Mouse (Mus musculus) intestine, postnatal 0 days (tissue): ENCODE measurements around the gene Aldh3a2. TPM values are rescaled to one million over a fixed set of nuclear protein-coding genes. Genes with fewer than 3 reads are reported as not detected.
A peak's percentile ranks its signal among the peaks of the same experiment; 100 is the strongest.
"Not testable (repeated sequence)": the region's sequence is repeated elsewhere in the genome, so short reads cannot be mapped to it uniquely, and the experiment has no call there.

Experiments
- ATAC-seq: fragments of 200-750 bp; cut with Nextera tagmentation; 2 replicates; pipeline ENCODE4 v1.8.0; 2017; ENCODE audit warnings: mild to moderate bottlenecking, moderate TSS enrichment, moderate library complexity
- H3K27ac ChIP-seq: fragments of 300-500 bp; sonication (generic); 2 replicates; pipeline ENCODE4 v1.5.1; 2014; ENCODE audit warnings: mild to moderate bottlenecking, low read depth, low read length, moderate library complexity
- H3K27me3 ChIP-seq: fragments of 300-500 bp; sonication (generic); replicated peaks from 2 replicates; pipeline ENCODE4 v1.6.1; 2014; ENCODE audit warnings: low read length, mixed read lengths; ENCODE audit not compliant: control insufficient read depth, insufficient read depth
- H3K36me3 ChIP-seq: fragments of 300-500 bp; sonication (generic); 2 replicates; pipeline ENCODE4 v1.6.1; 2014; ENCODE audit warnings: mild to moderate bottlenecking, moderate library complexity; ENCODE audit not compliant: control insufficient read depth, insufficient read depth
- H3K4me1 ChIP-seq: fragments of 300-500 bp; sonication (generic); replicated peaks from 2 replicates; pipeline ENCODE4 v1.6.1; 2014; ENCODE audit warnings: antibody characterized with exemption, low read length, mixed read lengths; ENCODE audit not compliant: control insufficient read depth, insufficient read depth
- H3K4me2 ChIP-seq: fragments of 300-500 bp; sonication (generic); replicated peaks from 2 replicates; pipeline ENCODE4 v1.6.1; 2014; ENCODE audit warnings: low read depth, mild to moderate bottlenecking, moderate library complexity
- H3K4me3 ChIP-seq: fragments of 300-500 bp; sonication (generic); 2 replicates; pipeline ENCODE4 v1.5.1; 2014; ENCODE audit warnings: low read depth, low read length
- H3K9ac ChIP-seq: fragments of 300-500 bp; sonication (generic); 2 replicates; pipeline ENCODE4 v1.6.1; 2014; ENCODE audit warnings: mild to moderate bottlenecking, low read depth, low read length
- H3K9me3 ChIP-seq: fragments of 300-500 bp; sonication (generic); 2 replicates; pipeline ENCODE4 v1.6.1; 2016; ENCODE audit warnings: mixed run types; ENCODE audit not compliant: control insufficient read depth
- CTCF ChIP-seq: sonication (generic); IDR thresholded peaks from 2 replicates; pipeline ENCODE4 v1.5.1; 2016; ENCODE audit warnings: low read depth, mild to moderate bottlenecking, control low read depth, antibody characterized with exemption, moderate library complexity
- WGBS: fragments of 180-500 bp; shearing (Covaris S2); extraction: QIAGEN DNeasy Blood & Tissue Kit; methylation state at CpG from one replicate; pipeline ENCODE4 v1.1.7; 2014; 5-methylcytosine and 5-hydroxymethylcytosine counted together
- polyA plus RNA-seq: library from polyadenylated mRNA; unstranded; fragments of >200 nt; fragmentation: Nextera tagmentation; extraction: Ambion mirVana; gene quantifications from 2 replicates; pipeline ENCODE4 v1.2.1, GENCODE M21; 2015

Gene Aldh3a2
- polyA plus RNA-seq, 1 experiment from 2014 or later: 63.1 TPM

DNA sequence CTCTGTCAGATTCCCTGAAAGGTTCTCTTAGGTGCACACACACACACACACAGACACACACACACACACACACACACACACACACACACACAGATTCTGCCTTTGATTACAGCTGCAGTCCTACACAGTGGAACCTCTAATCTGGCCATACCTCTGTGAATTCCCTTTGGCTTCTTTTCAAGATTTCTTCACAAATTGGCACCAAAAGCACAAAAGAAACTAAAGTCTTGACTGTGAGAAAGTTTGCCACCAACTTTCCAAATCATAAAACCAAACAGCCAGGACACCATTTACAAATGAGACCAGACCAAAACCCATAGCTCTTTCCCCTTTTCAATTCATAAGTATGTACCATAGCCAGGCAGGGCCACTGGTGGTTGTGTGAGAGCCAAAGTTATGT lies 69.3 kb downstream of the Aldh3a2 start:
- no peak overlapping the region for H3K4me3 ChIP-seq
- no peak for ATAC-seq
- H3K4me1 ChIP-seq: 0 out of 2 replicates have a peak, but pooled peaks cover 3% of the 10 kb centered on the region
- H3K27me3 ChIP-seq: peaks cover 5% of the 10 kb centered on the region; the same call in 1 of the 2 replicates
- no peak for TF ChIP-seq CTCF
- no peaks in the 10 kb centered on the region for H3K36me3 ChIP-seq
- no peak overlapping the region for H3K27ac ChIP-seq
- no peaks in the 10 kb centered on the region for H3K9me3 ChIP-seq
- no peak overlapping the region for H3K4me2 ChIP-seq
- no peak overlapping the region for H3K9ac ChIP-seq

DNA sequence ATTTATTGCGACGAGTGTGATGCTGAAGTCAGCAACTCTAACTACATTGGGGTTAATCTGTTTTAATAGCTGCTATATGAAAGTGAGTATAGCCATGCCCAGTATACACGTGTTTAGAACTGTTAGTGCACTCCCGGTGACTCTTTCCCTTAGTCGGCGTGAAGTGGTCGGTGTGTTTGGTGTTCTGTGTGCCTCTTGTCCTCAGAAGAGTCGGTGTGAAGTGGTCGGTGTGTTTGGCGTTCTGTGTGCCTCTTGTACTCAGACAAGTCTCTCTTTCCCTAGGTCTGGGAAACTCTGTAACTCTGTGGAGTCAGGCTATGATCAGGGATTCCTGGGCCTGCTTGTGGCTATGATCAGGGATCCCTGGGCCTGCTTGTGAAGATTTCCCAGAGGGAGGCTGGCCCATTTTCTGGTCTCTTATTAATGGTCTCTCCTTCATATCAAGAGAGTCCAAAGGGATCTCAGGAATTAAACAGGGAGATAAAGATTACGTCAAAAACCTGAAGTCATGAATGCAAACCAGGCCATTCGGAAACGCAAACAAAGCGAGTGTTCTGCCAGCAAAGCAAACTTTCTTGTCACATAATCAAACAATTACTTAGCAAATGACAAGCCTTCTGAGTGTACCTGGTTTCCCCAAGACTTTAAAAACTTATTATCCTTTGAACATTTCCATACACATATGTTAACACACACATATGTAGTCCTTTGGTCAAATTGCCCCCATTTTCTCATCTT lies 70.5 kb downstream of the Aldh3a2 start:
- WGBS: 68% methylated on average over 14 of the region's 14 CpGs
- Histone ChIP-seq H3K36me3 (no peaks in the 10 kb centered on the region), H3K27ac (no peak overlapping the region), H3K4me2 (no peak overlapping the region), H3K4me3 (no peak overlapping the region), H3K9ac (no peak overlapping the region), H3K27me3 (peaks cover 5% of the 10 kb centered on the region; the same call in 1 of the 2 replicates), H3K4me1 (0 out of 2 replicates have a peak, but pooled peaks cover 3% of the 10 kb centered on the region), H3K9me3 (no peaks in the 10 kb centered on the region)
- TF ChIP-seq CTCF: no peak
- ATAC-seq: no peak

DNA sequence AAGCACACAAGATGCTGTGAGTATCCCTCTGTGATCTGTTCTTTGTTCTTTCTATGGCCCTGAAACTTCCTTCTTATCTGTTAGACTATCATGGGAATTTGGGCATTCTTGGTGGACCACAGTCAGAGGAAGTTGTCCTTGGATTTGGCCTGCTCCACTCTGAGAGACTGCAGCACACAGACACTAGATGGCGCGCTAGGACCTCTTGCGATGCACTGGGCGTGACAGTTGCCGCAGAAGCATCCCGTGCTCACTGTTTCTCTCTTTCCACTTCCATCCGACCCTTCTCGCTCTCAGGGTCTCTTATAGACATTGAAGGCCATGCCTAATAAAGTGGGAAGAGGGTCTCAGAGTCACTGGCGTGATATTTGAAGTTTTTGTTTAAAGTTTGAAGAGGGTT lies 73.9 kb downstream of the Aldh3a2 start:
- TF ChIP-seq CTCF: peak; percentile 99
- Histone ChIP-seq H3K4me3 (no peak overlapping the region), H3K9me3 (no peaks in the 10 kb centered on the region), H3K27ac (no peak overlapping the region), H3K4me2 (no peak overlapping the region), H3K36me3 (no peaks in the 10 kb centered on the region), H3K4me1 (no peaks in the 10 kb centered on the region), H3K27me3 (peaks cover 5% of the 10 kb centered on the region; the same call in 1 of the 2 replicates), H3K9ac (no peak overlapping the region)
- ATAC-seq: peak; percentile 60; the same call in 1 of the 2 replicates
- WGBS: 5% methylated on average over 9 of the region's 9 CpGs

DNA sequence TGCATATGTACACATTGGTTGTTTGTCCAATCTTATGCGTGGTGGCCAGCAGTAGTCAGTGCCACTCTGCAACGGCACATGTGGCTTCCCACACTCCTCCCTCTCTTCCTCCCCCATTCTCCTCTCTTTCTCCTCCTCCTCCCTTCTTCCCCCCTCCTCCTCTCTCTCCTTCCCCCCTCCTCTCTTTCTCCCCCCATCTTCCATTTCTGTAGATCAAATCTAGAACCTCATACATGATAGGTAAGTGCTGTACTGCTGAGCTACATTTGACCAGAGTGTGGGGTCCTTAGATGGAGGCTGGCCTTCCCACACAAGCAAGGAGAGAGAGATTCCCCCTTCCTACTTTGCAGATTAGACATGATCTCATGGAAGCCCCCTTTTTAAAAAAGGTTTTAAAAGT lies 74.5 kb downstream of the Aldh3a2 start:
- WGBS: 84% methylated on average over 2 of the region's 2 CpGs
- ATAC-seq: no peak
- Histone ChIP-seq H3K27ac (no peak overlapping the region), H3K4me3 (no peak overlapping the region), H3K4me2 (no peak overlapping the region), H3K4me1 (no peaks in the 10 kb centered on the region), H3K27me3 (peaks cover 5% of the 10 kb centered on the region; the same call in 1 of the 2 replicates), H3K9ac (no peak overlapping the region), H3K9me3 (no peaks in the 10 kb centered on the region), H3K36me3 (no peaks in the 10 kb centered on the region)
- TF ChIP-seq CTCF: no peak

DNA sequence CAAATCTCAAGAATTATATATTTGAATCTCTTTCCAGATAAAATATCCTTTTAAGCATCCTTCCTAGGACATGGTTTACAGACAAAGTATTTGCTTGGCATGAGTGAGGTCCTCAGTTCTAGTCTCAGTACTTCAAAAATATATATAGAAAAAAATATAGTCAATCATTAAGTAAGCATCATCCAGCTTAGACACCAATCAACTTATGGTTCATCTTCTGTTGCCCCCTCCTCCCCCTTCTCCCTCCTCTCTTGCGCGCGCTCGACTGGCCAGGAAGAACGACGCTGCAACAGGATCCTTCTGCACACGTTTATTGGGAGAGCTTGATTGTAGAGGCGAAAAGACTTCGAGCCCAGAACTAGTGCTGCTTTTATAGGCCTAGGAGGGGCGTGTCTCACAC lies 75.1 kb downstream of the Aldh3a2 start:
- not testable (repeated sequence) for H3K4me2 ChIP-seq, ATAC-seq, H3K4me3 ChIP-seq, H3K9me3 ChIP-seq, H3K9ac ChIP-seq, H3K27ac ChIP-seq, H3K36me3 ChIP-seq, H3K27me3 ChIP-seq, H3K4me1 ChIP-seq
- WGBS: 84% methylated on average over 7 of the region's 10 CpGs

DNA sequence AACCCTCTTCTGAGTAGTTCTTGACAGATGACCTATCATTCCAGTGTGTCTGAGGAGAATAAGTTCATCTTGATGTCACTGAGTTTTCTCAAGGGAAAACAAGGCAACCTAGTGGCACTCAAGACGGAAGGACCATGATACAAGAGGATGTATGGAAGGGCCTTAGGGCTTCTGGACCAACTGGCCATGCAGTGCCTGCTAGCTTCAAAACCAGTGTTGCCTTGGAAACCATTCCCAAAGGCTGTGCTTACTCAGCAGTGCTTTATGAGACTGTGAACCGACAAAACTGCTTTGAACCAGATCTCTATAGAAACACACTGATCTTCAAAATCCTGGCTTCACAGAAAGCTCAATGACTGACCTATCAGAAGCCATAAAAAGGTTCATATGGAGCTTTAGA lies 76.5 kb downstream of the Aldh3a2 start:
- Histone ChIP-seq H3K9ac (no peak overlapping the region), H3K36me3 (no peaks in the 10 kb centered on the region), H3K27ac (no peak overlapping the region), H3K9me3 (no peaks in the 10 kb centered on the region), H3K4me1 (no peaks in the 10 kb centered on the region), H3K4me2 (no peak overlapping the region), H3K4me3 (no peak overlapping the region), H3K27me3 (peaks cover 5% of the 10 kb centered on the region; the same call in 1 of the 2 replicates)
- no peak for ATAC-seq
- no peak for TF ChIP-seq CTCF
- WGBS: 62% methylated on average over 2 of the region's 2 CpGs
